Mouse (Mus musculus) kidney, embryonic 15.5 days (tissue): Measurements from ENCODE around the gene Shcbp1l. TPM values are rescaled to one million over a fixed set of nuclear protein-coding genes. Genes with fewer than 3 reads are reported as not detected.

ENCODE experiments used
- ATAC-seq: fragments of 200-750 bp; cut with Nextera tagmentation; replicated peaks from 2 replicates; pipeline ENCODE4 v1.8.0; 2017; ENCODE audit warnings: moderate TSS enrichment; ENCODE audit not compliant: low FRiP score
- H3K27ac ChIP-seq: fragments of 300-500 bp; sonication (generic); 2 replicates; pipeline ENCODE4 v1.5.1; 2015; ENCODE audit warnings: mild to moderate bottlenecking, inconsistent platforms
- H3K27me3 ChIP-seq: fragments of 300-500 bp; sonication (generic); 2 replicates; pipeline ENCODE4 v1.6.1; 2015; ENCODE audit warnings: inconsistent platforms
- H3K36me3 ChIP-seq: fragments of 300-500 bp; sonication (generic); 2 replicates; pipeline ENCODE4 v1.6.1; 2015; ENCODE audit warnings: inconsistent platforms
- H3K4me1 ChIP-seq: fragments of 300-500 bp; sonication (generic); 2 replicates; pipeline ENCODE4 v1.6.1; 2015; ENCODE audit warnings: inconsistent platforms
- H3K4me2 ChIP-seq: fragments of 300-500 bp; sonication (generic); 2 replicates; pipeline ENCODE4 v1.6.1; 2015; ENCODE audit warnings: moderate library complexity, mild to moderate bottlenecking, inconsistent platforms
- H3K4me3 ChIP-seq: fragments of 300-500 bp; sonication (generic); replicated peaks from 2 replicates; pipeline ENCODE4 v1.5.1; 2015; ENCODE audit warnings: mild to moderate bottlenecking, inconsistent platforms
- H3K9ac ChIP-seq: fragments of 300-500 bp; sonication (generic); 2 replicates; pipeline ENCODE4 v1.6.1; 2015; ENCODE audit warnings: mild to moderate bottlenecking, inconsistent platforms
- H3K9me3 ChIP-seq: fragments of 300-500 bp; sonication (generic); replicated peaks from 2 replicates; pipeline ENCODE4 v1.6.1; 2016; ENCODE audit warnings: inconsistent platforms
- WGBS: fragments of 180-500 bp; shearing (Covaris S2); methylation state at CpG from one replicate; pipeline ENCODE4 v1.1.7; 2015; ENCODE audit warnings: mixed read lengths; 5-methylcytosine and 5-hydroxymethylcytosine counted together
- polyA plus RNA-seq: library from polyadenylated mRNA; unstranded; fragments of >200 nt; fragmentation: Nextera tagmentation; extraction: Ambion mirVana; gene quantifications from 2 replicates; pipeline ENCODE4 v1.2.1, GENCODE M21; 2015

Shcbp1l gene
- polyA plus RNA-seq, 1 experiment from 2014 or later, result 0.13 TPM

GRCm38 (mm10) chr1:153432329-153432728 is 7.4 kb downstream of the Shcbp1l start:
- H3K4me3 ChIP-seq, result no peak overlapping the region
- WGBS, result 95% methylated on average over 2 of the region's 2 CpGs
- no peaks in the 10 kb centered on the region for H3K27me3 ChIP-seq
- no peak overlapping the region for H3K9ac ChIP-seq
- no peaks in the 10 kb centered on the region for H3K9me3 ChIP-seq
- H3K27ac ChIP-seq, result no peak overlapping the region
- no peak for ATAC-seq
- no peaks in the 10 kb centered on the region for H3K36me3 ChIP-seq
- no peaks in the 10 kb centered on the region for H3K4me1 ChIP-seq
- H3K4me2 ChIP-seq, result no peak overlapping the region

GRCm38 (mm10) chr1:153433851-153434589 is 9.1 kb downstream of the Shcbp1l start:
- Histone ChIP-seq H3K27ac (no peak overlapping the region), H3K4me1 (no peaks in the 10 kb centered on the region), H3K36me3 (no peaks in the 10 kb centered on the region), H3K9ac (no peak overlapping the region), H3K9me3 (no peaks in the 10 kb centered on the region), H3K4me2 (no peak overlapping the region), H3K4me3 (no peak overlapping the region), H3K27me3 (no peaks in the 10 kb centered on the region)
- WGBS, result 84% methylated on average over 5 of the region's 5 CpGs
- ATAC-seq, result no peak

GRCm38 (mm10) chr1:153437536-153437935 is 12.6 kb downstream of the Shcbp1l start:
- no peaks in the 10 kb centered on the region for H3K9me3 ChIP-seq
- 88% methylated on average over 11 of the region's 11 CpGs for WGBS
- H3K9ac ChIP-seq, result no peak overlapping the region
- no peak for ATAC-seq
- H3K27me3 ChIP-seq, result no peaks in the 10 kb centered on the region
- no peaks in the 10 kb centered on the region for H3K4me1 ChIP-seq
- H3K36me3 ChIP-seq, result no peaks in the 10 kb centered on the region
- no peak overlapping the region for H3K4me3 ChIP-seq
- no peak overlapping the region for H3K4me2 ChIP-seq
- H3K27ac ChIP-seq, result no peak overlapping the region

- H3K4me1 ChIP-seq, result no peaks in the 10 kb centered on the region
- H3K36me3 ChIP-seq, result no peaks in the 10 kb centered on the region
- 87% methylated on average over 4 of the region's 4 CpGs for WGBS
- H3K9me3 ChIP-seq, result no peaks in the 10 kb centered on the region
- H3K4me3 ChIP-seq, result no peak overlapping the region
- H3K4me2 ChIP-seq, result no peak overlapping the region
- no peak overlapping the region for H3K9ac ChIP-seq
- no peak for ATAC-seq
- H3K27me3 ChIP-seq, result no peaks in the 10 kb centered on the region
- no peak overlapping the region for H3K27ac ChIP-seq
Observed at GRCm38 (mm10) chr1:153440752-153441151, 15.8 kb downstream of the Shcbp1l start.

GRCm38 (mm10) chr1:153441656-153442055 is 16.7 kb downstream of the Shcbp1l start:
- Histone ChIP-seq H3K36me3 (peaks cover 3% of the 10 kb centered on the region), H3K4me3 (no peak overlapping the region), H3K9me3 (no peaks in the 10 kb centered on the region), H3K27me3 (no peaks in the 10 kb centered on the region), H3K27ac (no peak overlapping the region), H3K4me2 (no peak overlapping the region), H3K9ac (no peak overlapping the region), H3K4me1 (no peaks in the 10 kb centered on the region)
- ATAC-seq, result no peak
- 84% methylated on average over 3 of the region's 3 CpGs for WGBS

- Histone ChIP-seq H3K9me3 (no peaks in the 10 kb centered on the region), H3K27ac (no peak overlapping the region), H3K4me3 (no peak overlapping the region), H3K4me2 (no peak overlapping the region), H3K27me3 (no peaks in the 10 kb centered on the region), H3K4me1 (no peaks in the 10 kb centered on the region), H3K9ac (no peak overlapping the region), H3K36me3 (peaks cover 5% of the 10 kb centered on the region)
- ATAC-seq, result no peak
- WGBS, result 71% methylated on average over 1 of the region's 1 CpGs
Observed at GRCm38 (mm10) chr1:153443019-153443418, 18.1 kb downstream of the Shcbp1l start.

GRCm38 (mm10) chr1:153443632-153444031 is 18.7 kb downstream of the Shcbp1l start:
- H3K27ac ChIP-seq, result no peak overlapping the region
- no peaks in the 10 kb centered on the region for H3K27me3 ChIP-seq
- no peak overlapping the region for H3K4me3 ChIP-seq
- H3K9ac ChIP-seq, result no peak overlapping the region
- no peaks in the 10 kb centered on the region for H3K4me1 ChIP-seq
- 84% methylated on average over 4 of the region's 4 CpGs for WGBS
- ATAC-seq, result no peak
- peaks cover 5% of the 10 kb centered on the region for H3K36me3 ChIP-seq
- H3K9me3 ChIP-seq, result no peaks in the 10 kb centered on the region
- H3K4me2 ChIP-seq, result no peak overlapping the region

GRCm38 (mm10) chr1:153446120-153446831 is 21.3 kb downstream of the Shcbp1l start:
- 96% methylated on average over 20 of the region's 20 CpGs for WGBS
- no peak overlapping the region for H3K4me2 ChIP-seq
- no peak overlapping the region for H3K27ac ChIP-seq
- ATAC-seq, result no peak
- no peak overlapping the region for H3K4me3 ChIP-seq
- H3K9ac ChIP-seq, result no peak overlapping the region
- no peaks in the 10 kb centered on the region for H3K27me3 ChIP-seq
- H3K4me1 ChIP-seq, result no peaks in the 10 kb centered on the region
- H3K36me3 ChIP-seq, result peaks cover 22% of the 10 kb centered on the region
- H3K9me3 ChIP-seq, result no peaks in the 10 kb centered on the region

GRCm38 (mm10) chr1:153451237-153452154 is 26.5 kb downstream of the Shcbp1l start:
- peaks cover 66% of the 10 kb centered on the region for H3K36me3 ChIP-seq
- WGBS, result 75% methylated on average over 10 of the region's 10 CpGs
- no peak overlapping the region for H3K9ac ChIP-seq
- H3K4me2 ChIP-seq, result no peak overlapping the region
- ATAC-seq, result 0 out of 2 replicates have a peak, but pooled peaks have one; percentile 22
- H3K27ac ChIP-seq, result no peak overlapping the region
- no peaks in the 10 kb centered on the region for H3K4me1 ChIP-seq
- H3K9me3 ChIP-seq, result no peaks in the 10 kb centered on the region
- H3K4me3 ChIP-seq, result no peak overlapping the region
- H3K27me3 ChIP-seq, result no peaks in the 10 kb centered on the region

- H3K9ac ChIP-seq, result no peak overlapping the region
- H3K9me3 ChIP-seq, result no peaks in the 10 kb centered on the region
- no peak for ATAC-seq
- no peak overlapping the region for H3K4me3 ChIP-seq
- peaks cover 75% of the 10 kb centered on the region for H3K36me3 ChIP-seq
- 84% methylated on average over 3 of the region's 3 CpGs for WGBS
- no peak overlapping the region for H3K4me2 ChIP-seq
- no peak overlapping the region for H3K27ac ChIP-seq
- no peaks in the 10 kb centered on the region for H3K27me3 ChIP-seq
- H3K4me1 ChIP-seq, result no peaks in the 10 kb centered on the region
Observed at GRCm38 (mm10) chr1:153453146-153453642, 28.2 kb downstream of the Shcbp1l start.

- H3K36me3 ChIP-seq, result peaks cover 86% of the 10 kb centered on the region
- H3K4me3 ChIP-seq, result no peak overlapping the region
- H3K27me3 ChIP-seq, result no peaks in the 10 kb centered on the region
- WGBS, result 90% methylated on average over 5 of the region's 5 CpGs
- H3K9me3 ChIP-seq, result no peaks in the 10 kb centered on the region
- H3K4me1 ChIP-seq, result no peaks in the 10 kb centered on the region
- ATAC-seq, result 0 out of 2 replicates have a peak, but pooled peaks have one; percentile 16
- no peak overlapping the region for H3K9ac ChIP-seq
- no peak overlapping the region for H3K27ac ChIP-seq
- no peak overlapping the region for H3K4me2 ChIP-seq
Observed at GRCm38 (mm10) chr1:153456137-153456536, 31.2 kb downstream of the Shcbp1l start.
